Mouse (Mus musculus): ENCODE results near the gene Traf3ip3. TPM values are rescaled to one million over a fixed set of nuclear protein-coding genes. Genes with fewer than 3 reads are reported as not detected.
A peak's percentile ranks its signal among the peaks of the same experiment; 100 is the strongest.

Gene Traf3ip3
- polyA plus RNA-seq, 1 experiment from 2014 or later, result 10.2 TPM

- no peaks in the 10 kb centered on the region for H3K9me3 ChIP-seq (replicated peaks)
- 43% methylated on average over 8 of the region's 8 CpGs for WGBS (ENCODE audit: insufficient replicate concordance)
- no peaks in the 10 kb centered on the region for H3K36me3 ChIP-seq (replicated peaks)
- H3K27me3 ChIP-seq, result 0 out of 2 replicates have a peak, but pooled peaks cover 4% of the 10 kb centered on the region
- H3K4me3 ChIP-seq (replicated peaks), result no peak overlapping the region
- ATAC-seq (ENCODE audit: insufficient read depth), result no peak
- no peaks in the 10 kb centered on the region for H3K4me1 ChIP-seq (replicated peaks)
- no peak overlapping the region for H3K27ac ChIP-seq (replicated peaks)
- no peak overlapping the region for H3K9ac ChIP-seq
- no peak overlapping the region for H3K4me2 ChIP-seq
Observed at GRCm38 (mm10) chr1:193142517-193143062, 58.9 kb downstream of the Traf3ip3 start.

DNA sequence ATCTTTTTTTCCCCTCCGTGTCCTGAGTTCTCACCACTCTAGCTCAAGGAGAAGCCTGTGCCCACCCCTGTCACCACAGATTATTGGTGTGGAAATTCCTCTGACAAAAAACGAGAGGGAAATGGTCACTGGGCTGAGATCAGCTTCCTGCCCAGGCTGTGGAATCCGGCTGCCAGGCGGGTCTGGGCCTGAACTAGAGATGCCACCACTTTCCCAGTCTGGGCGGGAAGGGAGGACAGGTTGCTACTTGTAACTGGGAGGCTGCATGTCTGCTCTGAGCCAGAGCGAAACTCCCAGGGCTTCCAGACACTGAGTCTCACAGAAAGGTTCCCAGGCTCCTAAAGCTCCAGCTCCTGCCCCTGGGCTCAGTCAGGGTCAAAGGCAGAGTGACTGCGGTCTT, 60.4 kb downstream of the Traf3ip3 start:
- Histone ChIP-seq H3K27ac (replicated peaks) (no peak overlapping the region), H3K4me3 (replicated peaks) (no peak overlapping the region), H3K36me3 (replicated peaks) (no peaks in the 10 kb centered on the region), H3K9ac (no peak overlapping the region), H3K4me2 (no peak overlapping the region), H3K9me3 (replicated peaks) (no peaks in the 10 kb centered on the region), H3K4me1 (replicated peaks) (no peaks in the 10 kb centered on the region), H3K27me3 (0 out of 2 replicates have a peak, but pooled peaks cover 8% of the 10 kb centered on the region)
- 66% methylated on average over 7 of the region's 7 CpGs for WGBS (ENCODE audit: insufficient replicate concordance)
- ATAC-seq (ENCODE audit: insufficient read depth), result no peak

GRCm38 (mm10) chr1:193138669-193139068, 62.8 kb downstream of the Traf3ip3 start:
- no peak for ATAC-seq (ENCODE audit: insufficient read depth)

GRCm38 (mm10) chr1:193138087-193138486, 63.4 kb downstream of the Traf3ip3 start:
- no peak overlapping the region for H3K4me3 ChIP-seq (replicated peaks)
- no peak overlapping the region for H3K9ac ChIP-seq
- no peaks in the 10 kb centered on the region for H3K36me3 ChIP-seq (replicated peaks)
- H3K9me3 ChIP-seq (replicated peaks), result no peaks in the 10 kb centered on the region
- no peaks in the 10 kb centered on the region for H3K4me1 ChIP-seq (replicated peaks)
- H3K27ac ChIP-seq (replicated peaks), result no peak overlapping the region
- no peak for ATAC-seq (ENCODE audit: insufficient read depth)
- H3K4me2 ChIP-seq, result no peak overlapping the region
- H3K27me3 ChIP-seq, result 0 out of 2 replicates have a peak, but pooled peaks cover 8% of the 10 kb centered on the region
- 25% methylated on average over 7 of the region's 7 CpGs for WGBS (ENCODE audit: insufficient replicate concordance)

More at GRCm38 (mm10) chr1:193138669-193139068, 62.8 kb downstream of the Traf3ip3 start:
- Histone ChIP-seq H3K9me3 (replicated peaks) (no peaks in the 10 kb centered on the region), H3K4me1 (replicated peaks) (no peaks in the 10 kb centered on the region), H3K4me2 (no peak overlapping the region), H3K9ac (no peak overlapping the region), H3K27ac (replicated peaks) (no peak overlapping the region), H3K27me3 (0 out of 2 replicates have a peak, but pooled peaks cover 8% of the 10 kb centered on the region), H3K36me3 (replicated peaks) (no peaks in the 10 kb centered on the region), H3K4me3 (replicated peaks) (no peak overlapping the region)
- WGBS (ENCODE audit: insufficient replicate concordance), result 23% methylated on average over 3 of the region's 3 CpGs

GRCm38 (mm10) chr1:193133726-193134125, 67.8 kb downstream of the Traf3ip3 start:
- 63% methylated on average over 1 of the region's 1 CpGs for WGBS (ENCODE audit: insufficient replicate concordance)
- H3K36me3 ChIP-seq (replicated peaks), result no peaks in the 10 kb centered on the region

DNA sequence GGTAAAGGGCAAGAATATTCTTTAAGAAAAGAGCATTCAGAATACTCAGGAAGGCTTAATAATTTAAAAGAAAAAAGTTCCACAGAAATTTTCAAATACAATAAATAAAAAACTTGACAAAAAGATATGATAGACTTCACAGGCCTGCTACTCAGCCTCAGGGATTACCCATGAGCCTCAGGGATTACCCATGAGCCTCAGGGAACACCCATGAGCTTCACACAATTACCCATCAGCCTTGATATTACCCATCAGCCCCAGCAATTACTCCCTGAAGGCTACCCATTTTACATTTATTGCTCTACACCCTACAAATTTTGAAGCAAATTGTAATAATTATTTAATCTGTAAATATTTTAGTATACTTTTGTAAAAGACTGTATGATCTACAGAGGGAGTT, 69.1 kb downstream of the Traf3ip3 start:
- no peak overlapping the region for H3K27ac ChIP-seq (replicated peaks)
- H3K4me1 ChIP-seq (replicated peaks), result peaks cover 28% of the 10 kb centered on the region
- no peak overlapping the region for H3K4me3 ChIP-seq (replicated peaks)
- no peak for ATAC-seq (ENCODE audit: insufficient read depth)
- H3K4me2 ChIP-seq, result no peak overlapping the region
- H3K27me3 ChIP-seq, result 0 out of 2 replicates have a peak, but pooled peaks cover 4% of the 10 kb centered on the region
- peaks cover 9% of the 10 kb centered on the region for H3K36me3 ChIP-seq (replicated peaks)
- no peak overlapping the region for H3K9ac ChIP-seq
- H3K9me3 ChIP-seq (replicated peaks), result no peaks in the 10 kb centered on the region

More at GRCm38 (mm10) chr1:193133726-193134125, 67.8 kb downstream of the Traf3ip3 start:
- Histone ChIP-seq H3K9ac (no peak overlapping the region), H3K4me3 (replicated peaks) (no peak overlapping the region), H3K4me2 (no peak overlapping the region), H3K9me3 (replicated peaks) (no peaks in the 10 kb centered on the region), H3K4me1 (replicated peaks) (peaks cover 23% of the 10 kb centered on the region), H3K27me3 (0 out of 2 replicates have a peak, but pooled peaks cover 8% of the 10 kb centered on the region), H3K27ac (replicated peaks) (no peak overlapping the region)
- ATAC-seq (ENCODE audit: insufficient read depth), result no peak

DNA sequence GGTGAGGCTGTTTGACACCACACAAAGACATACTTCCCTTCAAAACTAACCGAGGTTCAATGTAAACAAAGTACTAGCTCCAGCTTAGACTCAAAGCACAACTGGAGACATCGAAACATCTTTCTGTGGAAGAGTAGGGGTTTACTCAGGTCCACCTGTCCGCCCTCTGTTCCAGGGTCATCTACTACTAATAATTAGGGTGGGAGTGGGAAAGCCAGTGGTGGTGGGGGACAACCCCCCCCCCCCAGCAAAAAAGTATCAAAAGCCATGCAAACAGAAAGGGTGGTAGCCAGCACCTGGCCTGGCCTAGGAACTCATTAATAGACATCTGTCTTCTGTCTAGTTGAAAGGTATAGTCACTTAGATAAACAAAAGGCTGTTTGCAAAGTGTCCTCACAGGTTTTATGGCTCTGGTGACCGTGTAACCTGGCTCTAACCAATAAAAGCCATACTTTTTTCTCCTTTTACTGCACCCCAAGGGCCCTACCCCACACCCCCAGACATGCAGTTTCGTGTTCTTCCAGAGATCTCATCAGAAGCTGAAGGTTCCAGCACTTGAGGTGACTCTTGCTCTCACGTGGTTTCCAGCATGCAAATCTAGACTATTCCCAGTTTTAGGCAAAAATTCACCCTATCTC, 70.1 kb downstream of the Traf3ip3 start:
- H3K4me2 ChIP-seq, result no peak overlapping the region
- H3K4me3 ChIP-seq (replicated peaks), result no peak overlapping the region
- H3K27ac ChIP-seq (replicated peaks), result no peak overlapping the region
- H3K36me3 ChIP-seq (replicated peaks), result peaks cover 18% of the 10 kb centered on the region
- H3K9ac ChIP-seq, result no peak overlapping the region
- H3K27me3 ChIP-seq, result no peaks in the 10 kb centered on the region
- ATAC-seq (ENCODE audit: insufficient read depth), result no peak
- H3K4me1 ChIP-seq (replicated peaks), result peaks cover 28% of the 10 kb centered on the region
- WGBS (ENCODE audit: insufficient replicate concordance), result 55% methylated on average over 6 of the region's 6 CpGs
- H3K9me3 ChIP-seq (replicated peaks), result no peaks in the 10 kb centered on the region

DNA sequence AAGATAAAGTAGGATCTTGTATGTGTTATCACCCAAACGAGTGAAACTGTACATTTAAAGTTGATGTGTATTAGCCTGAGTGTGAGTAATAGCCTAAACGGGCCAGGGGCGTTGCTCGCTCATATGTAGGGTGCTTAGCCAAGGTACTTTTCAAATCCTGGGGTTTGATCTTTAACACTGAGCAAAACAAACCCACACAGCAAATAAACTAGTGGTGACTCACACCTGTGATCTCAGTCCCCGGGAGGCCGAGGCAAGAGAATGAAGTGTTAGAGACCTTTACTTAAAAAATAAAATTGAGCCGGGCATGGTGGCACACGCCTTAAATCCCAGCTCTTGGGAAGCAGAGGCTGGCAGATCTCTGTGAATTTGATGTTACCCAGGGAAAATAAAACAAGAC, 70.7 kb downstream of the Traf3ip3 start:
- peak overlapping the region; percentile 95 for H3K4me2 ChIP-seq
- peaks cover 28% of the 10 kb centered on the region for H3K4me1 ChIP-seq (replicated peaks)
- no peaks in the 10 kb centered on the region for H3K27me3 ChIP-seq
- peaks cover 20% of the 10 kb centered on the region for H3K36me3 ChIP-seq (replicated peaks)
- no peak overlapping the region for H3K27ac ChIP-seq (replicated peaks)
- peak overlapping the region; percentile 95; the same call in 1 of the 2 replicates for H3K4me3 ChIP-seq (replicated peaks)
- no peak overlapping the region for H3K9ac ChIP-seq
- 72% methylated on average over 8 of the region's 8 CpGs for WGBS (ENCODE audit: insufficient replicate concordance)
- H3K9me3 ChIP-seq (replicated peaks), result no peaks in the 10 kb centered on the region
- no peak for ATAC-seq (ENCODE audit: insufficient read depth)

- Histone ChIP-seq H3K9ac (peak overlapping the region; percentile 23; the same call in 1 of the 2 replicates), H3K4me1 (replicated peaks) (peaks cover 28% of the 10 kb centered on the region), H3K4me2 (peak overlapping the region; percentile 95), H3K4me3 (replicated peaks) (peak overlapping the region; percentile 95), H3K27ac (replicated peaks) (0 out of 2 replicates have a peak overlapping the region, but pooled peaks have one; percentile 15), H3K9me3 (replicated peaks) (no peaks in the 10 kb centered on the region), H3K36me3 (replicated peaks) (peaks cover 20% of the 10 kb centered on the region), H3K27me3 (no peaks in the 10 kb centered on the region)
- 31% methylated on average over 11 of the region's 11 CpGs for WGBS (ENCODE audit: insufficient replicate concordance)
- peak; percentile 23 for ATAC-seq (ENCODE audit: insufficient read depth)
Observed at GRCm38 (mm10) chr1:193130456-193130825, 71.1 kb downstream of the Traf3ip3 start.

- peak; percentile 92 for ATAC-seq (ENCODE audit: insufficient read depth)
- no peaks in the 10 kb centered on the region for H3K27me3 ChIP-seq
- under 1% methylated on average over 61 of the region's 61 CpGs for WGBS (ENCODE audit: insufficient replicate concordance)
- peaks cover 28% of the 10 kb centered on the region for H3K4me1 ChIP-seq (replicated peaks)
- H3K36me3 ChIP-seq (replicated peaks), result peaks cover 22% of the 10 kb centered on the region
- peak within 1 kb of the TSS; percentile 95 for H3K4me3 ChIP-seq (replicated peaks)
- no peaks in the 10 kb centered on the region for H3K9me3 ChIP-seq (replicated peaks)
- H3K9ac ChIP-seq, result peak within 1 kb of the TSS; percentile 81
- 0 out of 2 replicates have a peak within 1 kb of the TSS, but pooled peaks have one; percentile 38 for H3K27ac ChIP-seq (replicated peaks)
- H3K4me2 ChIP-seq, result peak within 1 kb of the TSS; percentile 95
Observed at GRCm38 (mm10) chr1:193129786-193130455, 71.6 kb downstream of the Traf3ip3 start, which contains the start of gene Diexf. Gene Diexf (minus strand): TSS chr1:193130272.

DNA sequence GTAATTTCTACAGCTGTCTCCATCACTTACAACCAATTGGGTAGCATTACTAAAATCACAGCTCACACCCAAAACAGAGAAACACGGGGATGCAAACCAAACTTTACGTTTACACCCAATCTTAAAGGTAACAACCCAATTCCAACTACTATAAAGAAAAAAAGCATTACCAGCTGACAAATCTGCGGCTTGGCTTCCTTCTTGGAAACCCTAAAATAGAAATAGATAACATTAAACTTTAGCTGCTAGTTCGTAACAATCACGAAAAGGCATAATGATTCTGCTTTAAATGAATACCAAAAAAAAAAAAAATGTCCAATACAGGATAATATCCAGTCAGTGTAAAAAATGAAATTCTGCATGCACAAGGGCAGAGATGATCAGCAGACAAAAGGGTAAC, 72.2 kb downstream of the Traf3ip3 start:
- Histone ChIP-seq H3K9me3 (replicated peaks) (no peaks in the 10 kb centered on the region), H3K9ac (peak overlapping the region; percentile 81), H3K27me3 (no peaks in the 10 kb centered on the region), H3K4me2 (peak overlapping the region; percentile 95), H3K4me3 (replicated peaks) (peak overlapping the region; percentile 95), H3K27ac (replicated peaks) (0 out of 2 replicates have a peak overlapping the region, but pooled peaks have one; percentile 38), H3K36me3 (replicated peaks) (peaks cover 27% of the 10 kb centered on the region), H3K4me1 (replicated peaks) (peaks cover 28% of the 10 kb centered on the region)
- WGBS (ENCODE audit: insufficient replicate concordance), result 14% methylated on average over 5 of the region's 5 CpGs
- ATAC-seq (ENCODE audit: insufficient read depth), result no peak
